Mouse (Mus musculus) cerebellum, postnatal 25 days (tissue): ENCODE measurements around the gene Brpf3.
"Not testable (repeated sequence)": the region's sequence is repeated elsewhere in the genome, so short reads cannot be mapped to it uniquely, and the experiment has no call there.

Experiments
- DNase-seq, 2 experiments: peaks; one replicate each; pipeline ENCODE4 v3.0.0; 2021; ENCODE audit warnings: mixed read lengths in 2 of 2

The Brpf3 gene

DNA sequence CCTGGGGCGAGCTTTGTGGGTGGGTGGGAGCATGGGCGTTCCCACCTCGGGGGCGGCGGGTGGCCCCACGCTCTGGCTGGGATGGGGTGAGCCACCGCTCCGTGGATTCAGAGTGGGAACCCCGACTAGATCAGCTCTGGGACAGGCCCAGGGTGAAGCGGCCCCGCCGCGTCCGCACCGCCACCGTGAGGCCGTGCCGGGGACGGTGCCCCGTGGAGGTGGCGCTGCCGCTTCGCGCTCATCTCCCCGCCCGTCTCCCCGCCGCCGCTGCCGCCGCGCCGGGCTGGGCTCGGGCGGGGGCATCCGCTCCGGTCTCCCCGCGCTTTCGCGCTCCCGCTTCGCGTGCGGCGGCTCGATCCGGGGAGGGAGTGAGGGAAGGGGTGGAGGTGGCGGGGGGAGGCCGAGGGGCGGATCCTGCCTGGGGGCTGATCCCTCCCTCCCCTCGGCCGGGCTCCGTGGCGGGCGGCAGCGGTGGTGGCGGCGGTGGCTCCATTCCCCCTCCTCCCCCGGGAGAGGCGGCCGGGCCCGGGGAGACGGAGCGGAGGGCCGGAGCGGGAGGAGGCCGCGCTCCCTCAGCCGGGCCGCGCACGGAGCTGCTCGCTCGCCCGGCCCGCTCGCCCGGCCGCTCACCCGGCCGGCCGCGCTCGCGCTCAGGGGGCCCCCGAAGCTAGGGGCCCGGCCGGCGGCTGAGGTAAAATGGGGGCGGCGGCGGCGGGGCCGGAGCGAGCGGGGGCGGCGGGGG lies at the start of gene Brpf3:
TSS of gene Brpf3 (plus strand) at position 420 of the 742 bp plus-strand sequence.
- DNase-seq = peak; percentile 86 to 89

DNA sequence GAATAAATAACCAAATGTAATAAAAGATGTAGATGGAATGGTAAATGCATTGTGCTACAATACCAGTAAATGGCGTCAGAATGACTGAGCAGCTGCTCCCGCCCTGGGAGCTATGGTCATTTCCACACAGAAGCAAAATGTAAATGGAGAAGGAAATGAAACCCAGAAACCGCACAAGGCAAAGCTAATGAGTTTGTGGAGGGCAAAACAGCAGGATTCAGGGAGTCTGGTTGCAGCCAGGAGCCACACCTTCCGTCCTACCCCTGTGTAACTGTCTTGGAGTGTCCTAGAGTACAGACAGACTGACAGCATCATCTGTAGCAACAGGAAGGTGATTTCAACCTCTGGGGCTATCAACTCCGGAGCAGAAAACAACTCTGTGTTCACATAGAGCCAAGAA lies 44.4 kb upstream of the Brpf3 start:
- DNase-seq = no peak

DNA sequence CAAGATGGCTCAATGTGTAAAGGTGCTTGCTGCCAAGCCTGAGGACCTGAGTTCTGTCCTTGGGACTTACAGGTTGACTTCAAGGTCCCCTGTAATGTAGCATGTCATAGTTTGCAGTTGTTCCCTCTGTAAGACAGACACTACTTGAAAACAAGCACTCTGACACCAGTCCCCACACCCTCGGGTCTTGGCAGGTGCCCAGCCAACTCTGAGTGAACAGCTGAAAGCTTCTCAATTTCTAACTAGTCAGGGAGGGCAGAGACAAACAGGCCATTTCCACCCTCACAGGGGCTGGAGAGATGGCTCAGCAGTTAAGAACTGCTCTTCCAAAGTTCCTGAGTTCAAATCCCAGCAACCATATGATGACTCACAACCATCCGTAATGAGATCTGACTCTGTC lies 43.4 kb upstream of the Brpf3 start:
- no peak for DNase-seq

DNA sequence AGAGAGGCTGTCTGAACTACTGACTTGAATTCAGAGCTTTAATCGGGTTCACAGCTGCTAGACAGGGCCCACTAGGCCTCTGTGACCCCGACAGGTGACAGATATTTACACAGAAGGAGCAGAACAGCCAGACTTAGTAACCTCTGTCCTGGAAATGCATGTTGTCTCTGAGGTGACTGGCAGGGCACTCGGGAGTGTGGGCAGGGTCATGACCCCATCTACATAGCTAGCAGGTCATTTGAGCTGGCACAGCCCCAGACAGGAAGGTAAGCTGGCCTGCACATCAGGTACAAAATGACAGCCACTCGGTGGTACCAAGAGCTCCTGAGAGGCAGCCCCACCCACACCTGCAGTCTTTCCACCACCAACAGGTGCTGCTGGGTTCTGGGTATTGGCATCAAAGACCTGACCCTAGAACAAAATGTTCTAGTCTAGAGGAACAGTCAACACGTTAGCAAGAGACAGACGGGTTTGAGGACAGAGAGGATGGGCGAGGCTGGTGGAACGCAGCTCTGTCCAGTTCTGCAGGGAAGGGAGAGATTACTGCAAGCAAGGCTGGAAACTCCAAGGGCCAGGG lies 40.1 kb upstream of the Brpf3 start:
- DNase-seq = no peak

DNA sequence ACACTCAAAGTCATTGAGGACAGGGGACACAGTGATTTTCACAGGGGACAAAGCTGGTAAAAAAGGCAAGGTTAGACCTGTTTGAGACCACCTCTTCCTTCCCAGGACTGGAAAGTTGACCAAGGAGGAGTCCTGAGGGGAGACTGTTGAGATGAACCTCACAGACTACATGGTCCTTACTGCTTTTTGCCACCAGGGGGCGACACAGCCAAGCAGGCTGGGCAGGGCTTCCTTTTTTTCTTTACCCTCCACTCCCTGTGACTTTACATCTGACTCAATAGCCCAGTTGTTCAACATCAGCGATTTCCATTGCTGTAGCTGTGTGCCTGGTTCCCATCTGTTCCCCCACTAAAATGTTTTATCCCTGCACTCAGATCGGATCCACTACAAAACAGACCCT lies 39.0 kb upstream of the Brpf3 start:
- DNase-seq = peak; percentile 86 to 90

DNA sequence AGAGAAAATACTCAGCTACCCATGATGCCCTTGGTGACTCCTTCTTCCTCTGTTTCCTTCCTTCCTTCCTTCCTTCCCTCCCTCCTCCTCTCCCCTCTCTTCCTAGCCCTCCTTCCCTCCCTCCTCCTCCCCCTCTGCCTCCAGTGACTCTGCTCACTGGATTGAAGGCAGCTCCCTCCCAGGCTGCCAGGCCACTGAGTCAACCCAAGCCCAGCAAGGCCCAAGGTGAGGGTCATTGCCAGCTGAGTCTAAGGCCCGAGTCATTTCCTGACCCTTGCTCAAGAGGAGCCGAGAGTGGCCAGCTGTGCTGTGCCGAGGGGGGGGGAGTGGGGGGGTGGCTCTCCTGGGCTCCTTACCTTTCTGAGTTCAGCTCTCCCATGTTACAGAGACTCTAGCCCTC lies 34.7 kb upstream of the Brpf3 start:
- no peak for DNase-seq

DNA sequence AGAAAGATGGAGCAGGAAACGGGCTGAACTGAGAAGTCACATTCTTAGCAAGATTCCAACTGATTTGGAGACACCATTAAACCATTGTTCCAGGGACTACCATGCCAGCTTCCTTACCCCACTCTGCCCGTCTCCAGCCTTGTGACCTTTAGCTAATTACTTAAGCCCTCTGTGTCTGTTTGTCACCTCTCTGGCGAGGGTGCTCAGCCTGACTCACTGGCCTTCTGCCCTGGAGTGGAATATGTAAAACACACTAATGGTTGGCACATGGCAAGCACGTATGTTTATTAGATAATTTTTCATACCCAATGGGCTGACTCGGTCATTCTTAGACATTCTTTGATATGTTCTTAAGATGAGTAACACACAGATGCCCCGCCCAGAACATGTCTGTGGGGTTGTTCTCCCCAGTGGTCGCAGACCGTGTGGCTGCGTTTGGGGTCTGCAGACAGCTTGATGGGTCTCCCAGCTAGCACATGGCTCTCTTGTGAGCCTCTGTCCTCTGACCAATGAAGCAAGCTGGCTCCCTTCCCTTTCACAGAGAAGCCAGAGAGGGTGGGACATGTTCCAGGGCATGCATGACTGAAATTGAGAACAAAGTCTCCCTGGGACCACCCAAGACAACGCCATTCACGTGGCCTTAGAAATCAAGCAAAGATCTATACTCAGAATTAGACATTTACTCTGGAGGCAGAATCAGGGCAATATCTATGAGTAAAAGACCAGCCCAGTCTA lies 33.9 kb upstream of the Brpf3 start:
- DNase-seq = no peak

DNA sequence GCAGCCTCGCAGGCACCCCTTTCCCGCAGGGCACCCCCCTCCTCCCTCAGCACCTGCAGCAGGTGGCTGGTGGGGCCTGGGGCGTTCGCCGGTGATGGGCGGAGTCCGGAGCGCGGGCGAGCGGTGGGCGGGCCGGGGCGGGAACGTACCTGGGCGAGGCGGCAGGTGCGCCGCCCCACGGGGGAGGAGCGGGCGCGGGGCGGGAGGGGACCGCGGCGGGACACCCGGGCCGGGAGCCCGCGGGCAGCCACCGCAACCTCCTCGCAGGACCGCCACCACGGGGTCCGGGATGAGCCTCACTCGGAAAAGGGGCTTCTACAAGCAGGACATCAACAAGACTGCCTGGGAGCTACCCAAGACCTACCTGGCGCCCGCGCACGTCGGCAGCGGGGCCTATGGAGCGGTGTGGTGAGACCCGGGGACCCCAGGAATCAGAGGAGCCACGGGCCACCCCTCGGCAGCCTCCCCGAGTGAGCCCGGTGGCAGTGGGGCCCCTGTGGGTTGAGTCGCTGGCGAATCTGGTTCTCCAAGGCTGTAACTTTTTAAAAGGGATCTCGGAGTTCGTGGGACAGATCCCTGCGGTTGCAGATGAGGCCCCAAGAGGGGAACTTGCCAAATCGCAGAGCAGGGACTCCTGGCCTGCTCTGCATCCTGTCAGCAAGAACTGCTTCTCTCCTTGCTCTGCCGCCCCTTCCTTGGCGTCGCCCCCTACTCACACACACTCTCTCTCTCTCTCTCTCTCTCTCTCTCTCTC lies 31.6 kb upstream of the Brpf3 start, which contains the start of gene Mapk13:
TSS of gene Mapk13 (plus strand) at position 177 of the 754 bp plus-strand sequence.
- DNase-seq = peak in 1 of 2 experiments; percentile 40

DNA sequence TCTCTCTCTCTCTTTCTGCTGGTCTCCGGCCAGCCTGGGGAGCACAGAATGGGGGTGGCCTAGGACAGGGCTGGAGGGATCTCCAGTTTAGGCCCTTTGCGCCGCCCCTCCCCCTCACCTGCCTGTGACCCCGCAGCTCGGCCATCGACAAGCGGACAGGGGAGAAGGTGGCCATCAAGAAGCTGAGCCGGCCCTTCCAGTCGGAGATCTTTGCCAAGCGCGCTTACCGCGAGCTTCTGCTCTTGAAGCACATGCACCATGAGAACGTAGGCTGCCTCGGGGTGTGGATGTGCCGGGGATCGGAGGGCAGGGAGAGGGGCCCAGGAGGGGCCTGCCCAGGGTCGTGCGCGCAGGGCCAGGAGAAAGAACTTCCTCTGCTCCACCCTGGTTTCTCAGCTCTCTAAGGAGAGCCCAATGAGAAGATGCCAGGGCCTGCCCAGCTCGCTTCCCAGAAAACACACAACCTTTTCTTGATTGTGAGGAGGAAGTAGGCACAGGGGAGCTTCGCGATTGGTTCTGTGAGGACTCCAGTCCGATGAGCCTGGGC lies 30.9 kb upstream of the Brpf3 start:
- peak; percentile 37 to 54 for DNase-seq

DNA sequence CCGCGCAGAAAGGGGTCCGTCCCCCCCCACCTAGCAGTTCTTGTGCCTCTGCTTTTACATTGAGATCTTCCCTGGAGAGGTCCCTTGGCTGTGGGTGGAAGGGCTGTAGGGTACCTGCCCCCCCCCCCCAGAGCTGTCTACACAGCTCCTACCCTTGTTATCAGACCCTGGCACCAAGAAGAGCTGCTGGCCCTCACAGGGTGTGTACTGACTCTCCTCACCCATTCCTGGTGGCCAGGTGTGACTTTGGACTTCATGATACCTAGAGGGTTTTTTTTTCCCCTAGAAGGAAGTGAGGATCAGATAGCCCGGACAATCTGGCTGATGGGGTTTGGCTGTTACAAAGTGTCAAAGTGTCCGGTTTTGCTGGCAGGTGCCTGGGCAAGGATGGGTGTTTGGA lies 29.6 kb upstream of the Brpf3 start:
- no peak for DNase-seq

DNA sequence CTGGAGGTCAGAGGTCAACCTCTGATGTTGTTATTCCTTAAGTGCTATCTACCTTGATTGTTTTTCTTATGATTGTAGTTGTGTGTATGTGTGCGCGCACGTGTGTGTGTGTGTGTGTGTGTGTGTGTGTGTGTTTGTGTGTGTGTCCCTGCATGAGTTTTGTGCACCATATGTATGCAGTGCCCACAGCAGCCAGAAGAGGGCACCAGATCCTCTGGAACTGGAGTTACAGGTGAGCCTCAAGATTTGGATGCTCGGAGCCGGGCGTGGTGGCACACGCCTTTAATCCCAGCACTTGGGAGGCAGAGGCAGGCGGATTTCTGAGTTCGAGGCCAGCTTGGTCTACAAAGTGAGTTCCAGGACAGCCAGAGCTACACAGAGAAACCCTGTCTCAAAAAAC lies 26.6 kb upstream of the Brpf3 start:
- not testable (repeated sequence) for DNase-seq

DNA sequence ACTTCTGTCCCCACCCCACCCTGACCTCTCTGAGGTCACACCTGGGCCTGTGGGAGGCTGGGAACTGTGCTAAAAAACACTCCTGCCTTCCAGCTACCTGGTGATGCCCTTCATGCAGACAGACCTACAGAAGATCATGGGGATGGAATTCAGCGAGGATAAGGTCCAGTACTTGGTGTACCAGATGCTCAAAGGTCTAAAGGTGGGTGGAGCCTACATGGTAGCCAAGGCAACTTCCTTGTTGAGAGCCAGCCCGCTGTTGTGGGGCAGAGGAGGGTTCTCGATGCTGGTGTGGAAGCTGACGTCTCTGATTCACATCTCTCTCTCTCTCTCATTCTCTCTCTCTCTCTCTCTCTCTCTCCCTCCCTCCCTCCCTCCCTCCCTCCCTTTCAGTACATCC lies 25.7 kb upstream of the Brpf3 start:
- no peak for DNase-seq

DNA sequence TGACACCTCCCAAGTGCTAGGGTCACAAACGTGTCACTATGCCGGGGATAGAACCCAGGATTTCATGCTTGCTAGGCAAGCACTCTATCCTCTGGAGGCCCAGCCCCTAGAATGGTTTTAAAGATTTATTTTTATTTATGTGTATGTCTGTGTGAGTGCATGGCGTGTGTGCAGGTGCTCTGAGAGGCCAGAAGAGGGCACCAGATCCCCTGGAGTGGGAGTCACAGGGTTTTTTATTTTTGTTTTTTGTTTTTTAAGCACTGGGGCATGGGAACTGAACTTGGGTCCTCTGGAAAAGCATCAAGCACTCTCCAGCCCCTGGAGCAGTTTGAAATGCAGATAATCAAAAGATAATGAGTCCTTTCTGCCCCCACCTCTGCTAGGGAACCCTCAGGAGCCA lies 24.1 kb upstream of the Brpf3 start:
- DNase-seq = peak in 1 of 2 experiments; percentile 48

DNA sequence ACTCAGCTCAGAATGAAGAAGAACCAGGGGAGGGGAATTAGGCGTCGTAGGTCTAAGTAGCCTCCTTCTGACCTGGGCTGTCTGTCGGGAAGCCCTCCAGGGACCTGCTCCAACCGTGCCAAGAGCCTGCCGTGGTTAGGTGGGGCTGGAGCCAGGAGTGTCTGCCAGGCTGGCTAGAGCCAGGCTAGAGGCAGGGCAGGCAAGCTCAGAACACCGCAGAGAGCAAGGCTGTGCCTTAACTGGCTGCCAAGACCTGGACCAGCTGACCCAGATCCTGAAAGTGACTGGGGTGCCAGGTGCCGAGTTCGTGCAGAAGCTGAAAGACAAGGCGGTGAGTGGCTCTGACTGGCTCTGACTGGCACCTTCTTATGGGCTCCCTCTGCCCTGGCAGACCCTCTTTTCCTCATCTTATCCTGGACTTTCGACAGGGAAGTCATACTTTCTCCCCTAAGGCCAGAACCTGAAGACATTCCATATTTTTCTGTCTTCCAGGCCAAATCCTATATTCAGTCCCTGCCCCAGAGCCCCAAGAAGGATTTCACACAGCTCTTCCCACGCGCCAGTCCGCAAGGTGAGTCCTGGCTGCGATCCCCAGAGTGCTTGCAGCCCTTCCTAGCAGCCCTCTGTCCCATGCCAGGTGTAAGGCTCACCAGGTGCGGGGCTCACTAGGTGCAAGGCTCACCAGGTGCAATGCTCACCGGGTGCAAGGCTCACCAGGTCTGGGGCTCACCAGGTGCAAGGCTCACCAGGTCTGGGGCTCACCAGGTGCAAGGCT lies 23.5 kb upstream of the Brpf3 start:
- peak; percentile 94 to 96 for DNase-seq

DNA sequence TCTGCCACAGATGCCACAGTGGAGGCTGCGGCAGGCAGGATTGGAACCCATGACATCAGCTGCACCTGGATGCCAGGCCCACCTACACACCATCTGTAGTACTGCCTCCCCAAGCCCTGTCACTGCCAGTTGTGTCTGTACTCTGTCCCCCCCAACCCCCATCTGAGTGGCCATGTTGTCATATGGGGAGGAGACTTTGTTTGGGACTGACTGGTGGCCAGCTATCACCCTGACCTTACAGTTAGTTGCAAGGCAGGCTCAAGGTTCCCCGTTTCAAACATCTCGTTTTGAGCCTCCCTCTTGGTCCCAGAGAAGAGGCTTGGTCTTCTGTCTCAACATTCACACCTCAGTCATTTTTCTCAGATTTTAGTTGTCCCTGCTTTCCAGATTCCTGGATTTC lies 21.2 kb upstream of the Brpf3 start:
- DNase-seq = no peak

DNA sequence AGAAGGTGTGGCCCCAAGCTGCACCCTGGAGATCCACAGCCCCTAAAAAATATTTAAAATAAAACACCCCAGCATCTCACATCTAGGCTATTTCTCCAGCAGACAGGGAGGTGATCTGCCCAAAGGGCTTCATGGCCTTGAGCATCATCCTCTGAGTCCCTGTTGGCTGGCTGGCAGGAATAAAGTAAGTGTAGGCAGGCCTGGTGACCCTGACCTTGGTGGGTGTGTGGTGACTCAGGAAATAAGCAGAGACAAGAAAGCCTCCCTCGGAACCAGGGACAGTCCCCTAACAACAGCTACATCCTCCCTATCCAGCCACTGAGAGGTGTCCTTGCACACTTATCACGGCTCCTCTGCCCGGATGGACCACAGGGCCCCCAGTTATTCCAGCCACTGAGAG lies 20.1 kb upstream of the Brpf3 start:
- no peak for DNase-seq

DNA sequence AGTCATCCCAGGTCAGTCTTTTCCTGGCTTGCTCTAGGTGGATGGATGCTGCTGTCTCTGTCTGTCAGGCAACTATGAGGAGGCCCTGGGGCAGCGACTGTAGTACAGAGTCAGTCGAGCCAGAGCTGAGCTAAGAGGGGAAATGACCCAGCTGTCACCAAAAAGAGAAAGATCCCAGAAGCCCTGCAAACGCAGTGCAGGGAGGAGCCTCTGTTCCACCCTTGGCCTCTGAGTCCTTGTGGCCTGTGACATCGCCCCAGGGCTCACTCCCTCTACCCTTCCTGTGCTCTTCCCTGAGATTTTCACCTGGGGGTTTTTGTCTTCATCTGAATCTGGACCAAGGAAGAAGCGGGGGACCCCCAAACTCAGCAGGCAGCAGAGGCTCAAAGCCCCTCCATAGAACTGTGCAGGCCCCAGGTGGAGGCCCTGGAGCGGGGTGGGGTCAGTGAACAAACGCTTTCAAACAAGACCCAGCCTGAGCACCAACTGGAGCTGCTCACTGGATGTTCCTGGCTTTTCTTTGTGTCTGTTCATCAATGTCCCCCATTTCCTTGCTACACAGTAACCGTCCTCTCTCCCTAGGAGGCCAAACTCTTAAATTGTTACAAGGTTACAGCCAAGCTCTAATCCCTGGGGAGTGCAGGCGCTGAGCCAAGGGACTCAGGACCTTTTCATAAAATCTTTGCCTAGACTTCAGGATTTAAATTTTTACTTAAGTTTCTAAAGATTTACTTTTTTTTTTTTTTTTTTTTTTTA lies 19.4 kb upstream of the Brpf3 start:
- no peak for DNase-seq

DNA sequence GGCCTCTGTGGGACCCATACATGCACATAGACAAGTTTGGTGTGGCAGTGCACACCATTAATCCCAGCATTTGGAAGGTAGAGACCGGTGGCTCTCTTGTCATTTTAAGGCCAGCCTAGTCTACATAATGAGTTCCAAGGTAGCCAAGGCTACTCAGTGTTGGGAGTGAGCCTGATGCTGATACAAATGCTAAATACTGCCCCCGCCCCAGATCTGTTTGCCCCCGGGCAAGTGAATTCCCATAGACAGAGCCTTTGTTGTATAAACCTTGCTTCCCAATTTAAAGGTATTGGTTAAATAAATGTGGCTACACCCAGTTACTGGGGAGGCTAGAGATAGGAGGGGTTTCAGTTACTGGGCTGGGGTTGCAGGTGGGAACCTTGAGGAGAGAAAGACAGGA lies 15.9 kb upstream of the Brpf3 start:
- no peak for DNase-seq

DNA sequence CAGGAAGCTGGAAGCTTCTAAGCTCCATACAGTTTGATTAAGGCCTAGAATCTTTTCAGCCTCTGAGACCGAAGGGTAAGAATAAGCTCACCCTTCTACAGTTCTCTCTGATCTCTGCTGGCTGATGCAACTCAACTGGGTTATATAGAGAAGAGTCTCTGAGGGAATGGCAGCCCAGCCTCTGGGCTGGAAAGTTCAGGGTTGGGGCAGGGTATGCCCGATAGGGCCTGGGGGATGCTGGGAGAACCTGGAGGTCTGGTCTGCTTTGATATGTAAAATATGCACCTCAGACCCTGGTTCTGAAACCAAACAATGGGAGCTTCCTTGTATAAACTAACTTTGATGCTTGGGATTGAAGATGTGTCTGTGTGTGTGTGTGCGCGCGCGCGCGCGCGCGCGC lies 13.4 kb upstream of the Brpf3 start:
- DNase-seq = no peak

DNA sequence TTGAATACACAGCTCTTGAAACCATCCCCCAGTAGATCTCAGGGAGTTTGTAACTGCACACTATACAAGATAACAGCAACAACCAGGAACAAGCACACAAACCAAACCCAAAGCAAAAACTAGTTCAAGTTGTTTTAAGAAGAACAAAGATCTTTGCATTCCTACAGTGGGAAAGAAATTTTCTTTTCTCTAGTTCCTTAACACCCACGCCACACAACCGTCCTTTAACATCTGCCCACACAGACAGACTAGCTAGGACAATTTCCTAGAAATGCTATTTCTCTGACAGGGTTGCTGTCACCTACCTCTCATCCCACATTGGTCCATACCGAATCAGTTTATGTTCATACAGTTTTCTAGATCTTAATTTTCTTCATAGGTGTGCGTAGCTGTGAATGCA lies 3.9 kb upstream of the Brpf3 start:
- DNase-seq = no peak
